Mouse (Mus musculus): ENCODE data around the gene Chd5. TPM values are rescaled to one million over a fixed set of nuclear protein-coding genes. Genes with fewer than 3 reads are reported as not detected.

Gene Chd5
- total RNA-seq, 2 experiments from 2014 or later: 0.18 to 0.27 TPM

GRCm38 (mm10) chr4:152317631-152318033 lies 20.8 kb upstream of the Chd5 start:
- no peak for DNase-seq (ENCODE audit: low spot score in 2 of 2)

- DNase-seq (ENCODE audit: low spot score in 2 of 2): no peak
Measured at GRCm38 (mm10) chr4:152318517-152319234, 19.8 kb upstream of the Chd5 start, which contains the start of gene Rnf207. Rnf207 (minus strand) TSS chr4:152318993.

- no peak for DNase-seq (ENCODE audit: low spot score in 2 of 2)
Measured at GRCm38 (mm10) chr4:152321464-152321863, 17.0 kb upstream of the Chd5 start.

- no peak for DNase-seq (ENCODE audit: low spot score in 2 of 2)
Measured at GRCm38 (mm10) chr4:152324641-152325562, 13.5 kb upstream of the Chd5 start.

- peak; percentile 72 to 90 for DNase-seq (ENCODE audit: low spot score in 2 of 2)
Measured at GRCm38 (mm10) chr4:152325574-152326411, 12.7 kb upstream of the Chd5 start, which contains the start of gene Rpl22. Rpl22 (plus strand) TSS chr4:152325742.

GRCm38 (mm10) chr4:152326543-152326942 lies 11.9 kb upstream of the Chd5 start:
- no peak for DNase-seq (ENCODE audit: low spot score in 2 of 2)

GRCm38 (mm10) chr4:152328691-152329090 lies 9.8 kb upstream of the Chd5 start:
- DNase-seq (ENCODE audit: low spot score in 2 of 2): no peak

GRCm38 (mm10) chr4:152332952-152333351 lies 5.5 kb upstream of the Chd5 start:
- peak in 1 of 2 experiments; percentile 73 for DNase-seq (ENCODE audit: low spot score in 2 of 2)

GRCm38 (mm10) chr4:152333587-152333986 lies 4.9 kb upstream of the Chd5 start:
- no peak for DNase-seq (ENCODE audit: low spot score in 2 of 2)

- no peak for DNase-seq (ENCODE audit: low spot score in 2 of 2)
Measured at GRCm38 (mm10) chr4:152337772-152338171, 679 bp upstream of the Chd5 start.

GRCm38 (mm10) chr4:152339293-152339790 lies 891 bp downstream of the Chd5 start:
- no peak for DNase-seq (ENCODE audit: low spot score in 2 of 2)

- no peak for DNase-seq (ENCODE audit: low spot score in 2 of 2)
Measured at GRCm38 (mm10) chr4:152340584-152341284, 2.3 kb downstream of the Chd5 start.

- no peak for DNase-seq (ENCODE audit: low spot score in 2 of 2)
Measured at GRCm38 (mm10) chr4:152343296-152343695, 4.8 kb downstream of the Chd5 start.

GRCm38 (mm10) chr4:152344651-152345050 lies 6.2 kb downstream of the Chd5 start:
- no peak for DNase-seq (ENCODE audit: low spot score in 2 of 2)

GRCm38 (mm10) chr4:152345120-152345889 lies 6.9 kb downstream of the Chd5 start:
- DNase-seq (ENCODE audit: low spot score in 2 of 2): no peak

- DNase-seq (ENCODE audit: low spot score in 2 of 2): no peak
Measured at GRCm38 (mm10) chr4:152349837-152350381, 11.5 kb downstream of the Chd5 start.

- no peak for DNase-seq (ENCODE audit: low spot score in 2 of 2)
Measured at GRCm38 (mm10) chr4:152350722-152351421, 12.4 kb downstream of the Chd5 start.
